Mouse (Mus musculus) heart, postnatal 4 days (tissue): Measurements from ENCODE around the gene Commd4. TPM values are rescaled to one million over a fixed set of nuclear protein-coding genes. Genes with fewer than 3 reads are reported as not detected.

Experiments used
- DNase-seq: peaks from one replicate; pipeline ENCODE4 v3.0.0; 2021
- total RNA-seq, 2 experiments: library from RNA; stranded (reverse); gene quantifications; 2 replicates each; pipeline ENCODE4 v1.2.3; 2021

The Commd4 gene
- total RNA-seq, 2 experiments from 2014 or later = 31.1 to 33.0 TPM

GRCm38 (mm10) chr9:57141417-57142353 lies 16.4 kb downstream of the Commd4 start:
- no peak for DNase-seq

GRCm38 (mm10) chr9:57139571-57139970 lies 18.6 kb downstream of the Commd4 start:
- no peak for DNase-seq

GRCm38 (mm10) chr9:57139110-57139509 lies 19.0 kb downstream of the Commd4 start:
- DNase-seq = no peak

GRCm38 (mm10) chr9:57138507-57138906 lies 19.6 kb downstream of the Commd4 start:
- no peak for DNase-seq

GRCm38 (mm10) chr9:57137777-57138176 lies 20.4 kb downstream of the Commd4 start:
- no peak for DNase-seq

GRCm38 (mm10) chr9:57137246-57137645 lies 20.9 kb downstream of the Commd4 start:
- no peak for DNase-seq

GRCm38 (mm10) chr9:57130577-57131433 lies 27.3 kb downstream of the Commd4 start, which contains the start of gene Man2c1:
Man2c1 (plus strand) TSS chr9:57130690.
- peak; percentile 96 for DNase-seq

GRCm38 (mm10) chr9:57129641-57130040 lies 28.5 kb downstream of the Commd4 start:
- no peak for DNase-seq

- no peak for DNase-seq
These were observed 40.8 kb downstream of the Commd4 start for GRCm38 (mm10) chr9:57117261-57117755.

Other genes with a start within 250 kb of the Commd4 start
- 10 to 100 TPM; 11.7 to 13.9 TPM for gene Snx33, start 230.0 kb downstream of the Commd4 start, total RNA-seq
- gene Imp3, start 220.9 kb downstream of the Commd4 start, total RNA-seq = 10 to 100 TPM; 53.5 to 54.4 TPM
- 1 to 10 TPM; 8.6 to 9.1 TPM for gene Snupn, start 207.5 kb downstream of the Commd4 start, total RNA-seq
- 10 to 100 TPM; 24.5 to 25.1 TPM for gene Ptpn9, start 163.4 kb downstream of the Commd4 start, total RNA-seq
- gene Sin3a, start 86.3 kb downstream of the Commd4 start, total RNA-seq = 10 to 100 TPM; 46.2 to 46.5 TPM
- 10 to 100 TPM; 58.8 to 68.4 TPM for gene Man2c1, start 27.6 kb downstream of the Commd4 start, total RNA-seq
- 1 to 10 TPM; 3.5 to 5.0 TPM for gene Neil1, start 10.0 kb downstream of the Commd4 start, total RNA-seq
- gene Trcg1, start 78.2 kb upstream of the Commd4 start, total RNA-seq = not detected
- 10 to 100 TPM; 21.6 to 26.6 TPM for gene 1700017B05Rik, start 104.3 kb upstream of the Commd4 start, total RNA-seq